Mouse (Mus musculus) neural tube, embryonic 15.5 days (tissue): Measurements from ENCODE around the gene Dnajb1. TPM values are rescaled to one million over a fixed set of nuclear protein-coding genes. Genes with fewer than 3 reads are reported as not detected.
"Not testable (repeated sequence)": the region's sequence is repeated elsewhere in the genome, so short reads cannot be mapped to it uniquely, and the experiment has no call there.

Experiments used
- ATAC-seq: fragments of 200-750 bp; cut with Nextera tagmentation; 2 replicates; pipeline ENCODE4 v1.8.0; 2017; ENCODE audit warnings: mild to moderate bottlenecking, moderate TSS enrichment, moderate library complexity; ENCODE audit not compliant: low FRiP score
- H3K27ac ChIP-seq: fragments of 300-500 bp; sonication (generic); replicated peaks from 2 replicates; pipeline ENCODE4 v1.5.1; 2015; ENCODE audit warnings: mild to moderate bottlenecking, inconsistent platforms
- H3K27me3 ChIP-seq: fragments of 300-500 bp; sonication (generic); replicated peaks from 2 replicates; pipeline ENCODE4 v1.6.1; 2015; ENCODE audit warnings: inconsistent platforms
- H3K36me3 ChIP-seq: fragments of 300-500 bp; sonication (generic); 2 replicates; pipeline ENCODE4 v1.6.1; 2015; ENCODE audit warnings: inconsistent platforms
- H3K4me1 ChIP-seq: fragments of 300-500 bp; sonication (generic); 2 replicates; pipeline ENCODE4 v1.6.1; 2015; ENCODE audit warnings: inconsistent platforms
- H3K4me2 ChIP-seq: fragments of 300-500 bp; sonication (generic); 2 replicates; pipeline ENCODE4 v1.6.1; 2015; ENCODE audit warnings: inconsistent platforms, mild to moderate bottlenecking, moderate library complexity
- H3K4me3 ChIP-seq: fragments of 300-500 bp; sonication (generic); replicated peaks from 2 replicates; pipeline ENCODE4 v1.5.1; 2015; ENCODE audit warnings: mild to moderate bottlenecking, inconsistent platforms
- H3K9ac ChIP-seq: fragments of 300-500 bp; sonication (generic); replicated peaks from 2 replicates; pipeline ENCODE4 v1.6.1; 2015; ENCODE audit warnings: mild to moderate bottlenecking, inconsistent platforms
- H3K9me3 ChIP-seq: fragments of 300-500 bp; sonication (generic); replicated peaks from 2 replicates; pipeline ENCODE4 v1.6.1; 2016; ENCODE audit warnings: inconsistent platforms
- WGBS: fragments of 180-500 bp; shearing (Covaris S2); methylation state at CpG from one replicate; pipeline ENCODE4 v1.1.7; 2015; ENCODE audit warnings: mixed read lengths; 5-methylcytosine and 5-hydroxymethylcytosine counted together
- polyA plus RNA-seq: library from polyadenylated mRNA; unstranded; fragments of >200 nt; fragmentation: Nextera tagmentation; extraction: Ambion mirVana; gene quantifications from 2 replicates; pipeline ENCODE4 v1.2.1, GENCODE M21; 2015

Gene Dnajb1
- polyA plus RNA-seq, 1 experiment from 2014 or later = 57.9 TPM

GRCm38 (mm10) chr8:83595050-83595345, 13.0 kb upstream of the Dnajb1 start:
- H3K9me3 ChIP-seq, ATAC-seq, H3K36me3 ChIP-seq, H3K27me3 ChIP-seq: not testable (repeated sequence)
- WGBS = 59% methylated on average over 3 of the region's 3 CpGs
- H3K27ac ChIP-seq = peak overlapping the region; percentile 91
- H3K9ac ChIP-seq = peak overlapping the region; percentile 46
- peak overlapping the region; percentile 76 for H3K4me3 ChIP-seq
- peak overlapping the region; percentile 56 for H3K4me2 ChIP-seq
- H3K4me1 ChIP-seq = peaks cover 35% of the 10 kb centered on the region

DNA sequence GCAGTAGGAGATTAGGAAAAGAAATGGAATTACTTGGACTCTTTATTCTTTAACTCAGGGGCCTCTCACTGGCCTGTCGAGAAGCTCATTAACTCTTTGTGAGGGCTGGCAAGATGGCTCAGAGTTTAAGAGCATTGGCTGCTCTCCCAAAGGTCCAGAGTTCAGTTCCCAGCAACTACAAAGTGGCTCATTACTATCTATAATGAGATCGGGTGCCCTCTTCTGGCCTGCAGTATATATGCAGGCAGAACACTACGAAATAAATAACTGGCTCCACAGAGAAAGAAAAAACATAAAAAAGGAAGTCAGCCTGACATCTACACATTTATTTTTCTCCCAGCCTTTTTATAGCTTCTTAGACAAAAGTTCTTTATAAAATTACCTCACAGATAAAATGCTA, 11.6 kb upstream of the Dnajb1 start:
- Histone ChIP-seq H3K9me3 (no peaks in the 10 kb centered on the region), H3K27ac (peak overlapping the region; percentile 24; the same call in 1 of the 2 replicates), H3K27me3 (no peaks in the 10 kb centered on the region), H3K4me2 (no peak overlapping the region), H3K9ac (no peak overlapping the region), H3K4me3 (no peak overlapping the region), H3K4me1 (peaks cover 22% of the 10 kb centered on the region), H3K36me3 (no peaks in the 10 kb centered on the region)
- ATAC-seq = no peak
- 22% methylated on average over 3 of the region's 3 CpGs for WGBS

- Histone ChIP-seq H3K4me2 (no peak overlapping the region), H3K36me3 (no peaks in the 10 kb centered on the region), H3K9ac (no peak overlapping the region), H3K4me1 (peaks cover 6% of the 10 kb centered on the region), H3K27ac (no peak overlapping the region), H3K4me3 (no peak overlapping the region), H3K9me3 (no peaks in the 10 kb centered on the region), H3K27me3 (no peaks in the 10 kb centered on the region)
- no peak for ATAC-seq
- 0% methylated on average over 1 of the region's 1 CpGs for WGBS
Observed at GRCm38 (mm10) chr8:83598146-83598545, 9.8 kb upstream of the Dnajb1 start.

DNA sequence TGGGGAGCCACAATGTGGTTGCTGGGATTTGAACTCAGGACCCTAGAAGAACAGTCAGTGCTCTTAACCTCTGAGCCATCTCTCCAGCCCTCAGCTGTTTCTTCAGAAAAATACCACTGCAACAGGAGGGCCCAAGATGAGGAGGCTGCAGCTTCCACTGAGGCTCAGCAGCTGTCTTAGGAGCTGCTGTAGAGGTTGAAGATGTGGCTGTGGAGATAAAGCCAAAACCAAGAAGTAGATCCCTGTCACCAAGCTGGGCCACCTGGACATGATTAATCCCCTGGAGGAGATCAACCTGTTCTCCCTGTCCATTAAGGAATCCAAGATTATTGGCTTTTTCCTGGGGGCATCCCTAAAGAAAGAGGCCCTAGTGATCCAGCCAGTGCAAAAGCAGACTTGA, 8.2 kb upstream of the Dnajb1 start:
- no peak for ATAC-seq
- no peak overlapping the region for H3K4me3 ChIP-seq
- H3K36me3 ChIP-seq = no peaks in the 10 kb centered on the region
- no peak overlapping the region for H3K9ac ChIP-seq
- H3K27ac ChIP-seq = no peak overlapping the region
- H3K4me2 ChIP-seq = no peak overlapping the region
- H3K9me3 ChIP-seq = no peaks in the 10 kb centered on the region
- H3K27me3 ChIP-seq = no peaks in the 10 kb centered on the region
- 0 out of 2 replicates have a peak, but pooled peaks cover 2% of the 10 kb centered on the region for H3K4me1 ChIP-seq

DNA sequence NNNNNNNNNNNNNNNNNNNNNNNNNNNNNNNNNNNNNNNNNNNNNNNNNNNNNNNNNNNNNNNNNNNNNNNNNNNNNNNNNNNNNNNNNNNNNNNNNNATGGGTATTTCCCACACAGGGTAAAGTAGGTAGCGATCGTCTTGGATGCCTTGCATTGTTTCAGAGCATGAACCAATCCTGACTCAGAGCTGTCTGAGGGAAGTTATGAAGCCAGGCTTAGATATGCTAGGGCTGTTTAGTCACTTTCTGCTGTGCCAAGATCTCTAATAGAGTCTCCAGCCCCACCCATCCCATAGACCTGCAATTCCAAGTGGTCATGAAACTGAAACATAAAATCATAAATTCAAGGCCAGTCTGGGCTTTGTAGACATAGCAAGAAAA, 5.4 kb upstream of the Dnajb1 start:
- Histone ChIP-seq H3K9me3 (no peaks in the 10 kb centered on the region), H3K9ac (no peak overlapping the region), H3K27ac (no peak overlapping the region), H3K4me2 (no peak overlapping the region), H3K4me1 (peaks cover 7% of the 10 kb centered on the region), H3K4me3 (no peak overlapping the region), H3K36me3 (no peaks in the 10 kb centered on the region), H3K27me3 (no peaks in the 10 kb centered on the region)
- ATAC-seq = no peak
- 78% methylated on average over 2 of the region's 2 CpGs for WGBS

DNA sequence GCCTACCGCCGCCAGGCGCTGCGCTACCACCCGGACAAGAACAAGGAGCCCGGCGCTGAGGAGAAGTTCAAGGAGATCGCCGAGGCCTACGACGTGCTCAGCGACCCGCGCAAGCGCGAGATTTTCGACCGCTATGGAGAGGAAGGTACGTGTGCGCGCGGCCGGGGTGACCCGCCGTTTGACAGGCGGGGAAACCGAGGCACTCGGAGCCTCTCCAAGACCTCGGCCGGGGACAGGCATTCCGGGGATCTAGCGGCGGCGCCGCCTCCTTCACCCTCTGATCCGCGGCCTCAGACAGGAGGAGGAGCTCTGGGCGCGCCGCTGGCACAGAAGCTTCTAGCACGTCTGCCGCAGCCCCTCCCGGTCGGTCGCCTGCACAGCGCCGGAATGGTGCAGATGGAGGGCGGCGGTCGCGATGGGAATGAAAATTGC, 421 bp downstream of the Dnajb1 start:
- H3K27me3 ChIP-seq = no peaks in the 10 kb centered on the region
- H3K36me3 ChIP-seq = peaks cover 34% of the 10 kb centered on the region
- peak overlapping the region; percentile 83 for H3K4me2 ChIP-seq
- peak overlapping the region; percentile 66 for H3K9ac ChIP-seq
- no peaks in the 10 kb centered on the region for H3K9me3 ChIP-seq
- peak overlapping the region; percentile 97 for H3K27ac ChIP-seq
- H3K4me1 ChIP-seq = peaks cover 31% of the 10 kb centered on the region
- peak overlapping the region; percentile 78 for H3K4me3 ChIP-seq
- ATAC-seq = peak; percentile 82
- under 1% methylated on average over 51 of the region's 51 CpGs for WGBS

DNA sequence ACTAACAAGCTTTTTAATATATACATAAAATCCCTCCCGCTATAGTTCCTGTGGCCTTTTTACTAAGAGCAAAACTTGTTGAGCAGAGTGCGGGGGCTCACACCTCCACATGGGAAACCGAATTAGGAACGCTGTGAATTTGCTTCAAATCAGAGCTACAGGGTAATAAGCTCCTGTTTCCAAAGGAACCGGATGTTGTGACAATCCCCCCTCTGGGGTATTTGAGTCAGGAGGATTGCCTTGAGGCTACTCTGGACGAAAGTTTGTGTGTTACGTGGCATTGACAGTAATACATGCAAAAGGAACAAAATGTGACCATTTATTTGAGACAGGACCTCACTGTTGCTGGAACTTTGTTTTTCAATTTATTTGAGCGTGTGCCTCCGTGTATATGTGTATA, 1.1 kb downstream of the Dnajb1 start:
- ATAC-seq = no peak
- Histone ChIP-seq H3K4me1 (peaks cover 31% of the 10 kb centered on the region), H3K27ac (peak overlapping the region; percentile 97), H3K4me2 (peak overlapping the region; percentile 83), H3K9ac (peak overlapping the region; percentile 66), H3K4me3 (peak overlapping the region; percentile 78), H3K27me3 (no peaks in the 10 kb centered on the region), H3K36me3 (peaks cover 41% of the 10 kb centered on the region), H3K9me3 (no peaks in the 10 kb centered on the region)
- WGBS = 32% methylated on average over 9 of the region's 9 CpGs

DNA sequence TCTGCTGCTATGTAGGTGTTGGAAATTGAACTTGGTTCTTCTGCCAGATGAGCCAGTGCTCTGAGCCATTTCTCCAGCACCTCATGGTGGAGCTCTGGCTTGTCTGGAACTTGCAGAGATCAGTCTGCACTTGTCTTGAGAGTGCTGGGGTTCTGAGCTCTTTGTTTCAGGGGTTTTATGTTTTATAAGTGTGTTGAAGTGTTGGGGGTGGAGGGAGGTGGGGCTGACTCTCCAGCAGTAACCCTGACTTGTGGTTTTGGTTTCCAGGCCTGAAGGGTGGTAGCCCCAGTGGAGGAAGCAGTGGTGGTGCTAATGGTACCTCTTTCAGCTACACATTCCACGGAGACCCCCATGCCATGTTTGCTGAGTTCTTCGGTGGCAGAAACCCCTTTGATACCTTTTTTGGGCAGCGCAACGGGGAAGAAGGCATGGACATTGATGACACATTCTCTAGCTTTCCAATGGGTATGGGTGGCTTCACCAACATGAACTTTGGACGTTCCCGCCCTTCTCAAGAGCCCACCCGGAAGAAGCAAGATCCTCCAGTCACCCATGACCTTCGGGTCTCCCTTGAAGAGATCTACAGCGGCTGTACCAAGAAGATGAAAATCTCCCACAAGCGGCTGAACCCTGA, 1.7 kb downstream of the Dnajb1 start:
- ATAC-seq = no peak
- Histone ChIP-seq H3K4me2 (peak overlapping the region; percentile 83), H3K4me3 (peak overlapping the region; percentile 78), H3K9ac (peak overlapping the region; percentile 66; the same call in 1 of the 2 replicates), H3K27me3 (no peaks in the 10 kb centered on the region), H3K36me3 (peaks cover 44% of the 10 kb centered on the region), H3K4me1 (peaks cover 31% of the 10 kb centered on the region), H3K27ac (peak overlapping the region; percentile 97; the same call in 1 of the 2 replicates), H3K9me3 (no peaks in the 10 kb centered on the region)
- WGBS = 94% methylated on average over 10 of the region's 10 CpGs

- no peak for ATAC-seq
- 91% methylated on average over 4 of the region's 4 CpGs for WGBS
- H3K9me3 ChIP-seq = no peaks in the 10 kb centered on the region
- no peak overlapping the region for H3K27ac ChIP-seq
- no peak overlapping the region for H3K9ac ChIP-seq
- no peak overlapping the region for H3K4me2 ChIP-seq
- peaks cover 44% of the 10 kb centered on the region for H3K36me3 ChIP-seq
- no peak overlapping the region for H3K4me3 ChIP-seq
- no peaks in the 10 kb centered on the region for H3K27me3 ChIP-seq
- H3K4me1 ChIP-seq = peaks cover 29% of the 10 kb centered on the region
Observed at GRCm38 (mm10) chr8:83611921-83612320, 3.9 kb downstream of the Dnajb1 start.

GRCm38 (mm10) chr8:83613695-83614094, 5.7 kb downstream of the Dnajb1 start:
- Histone ChIP-seq H3K9ac (no peak overlapping the region), H3K4me1 (peaks cover 24% of the 10 kb centered on the region), H3K9me3 (no peaks in the 10 kb centered on the region), H3K4me2 (no peak overlapping the region), H3K27ac (no peak overlapping the region), H3K27me3 (no peaks in the 10 kb centered on the region), H3K36me3 (peaks cover 44% of the 10 kb centered on the region), H3K4me3 (no peak overlapping the region)
- 98% methylated on average over 4 of the region's 4 CpGs for WGBS
- ATAC-seq = no peak

DNA sequence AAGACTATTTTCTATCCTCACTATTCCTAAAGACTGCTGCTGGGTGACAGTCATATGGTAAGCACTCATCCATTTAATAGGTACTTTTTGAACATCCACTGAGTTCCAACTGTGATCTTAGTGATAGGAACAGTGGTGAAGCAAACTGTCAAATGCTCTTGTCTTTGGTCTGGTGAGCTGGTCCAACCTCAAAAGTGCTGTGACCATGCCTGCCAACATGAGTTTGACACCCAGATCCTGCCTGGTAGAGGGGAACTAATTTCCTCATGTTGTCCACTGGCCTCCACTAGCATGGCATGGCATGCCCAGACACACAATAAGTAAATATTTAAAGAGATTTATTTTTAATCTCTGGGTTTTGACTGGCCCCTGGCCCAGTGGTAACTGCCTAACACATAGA, 8.6 kb downstream of the Dnajb1 start:
- no peak overlapping the region for H3K9ac ChIP-seq
- no peak for ATAC-seq

GRCm38 (mm10) chr8:83617111-83617510, 9.1 kb downstream of the Dnajb1 start:
- Histone ChIP-seq H3K4me1 (0 out of 2 replicates have a peak, but pooled peaks cover 5% of the 10 kb centered on the region), H3K9me3 (no peaks in the 10 kb centered on the region), H3K27ac (no peak overlapping the region), H3K4me2 (no peak overlapping the region), H3K36me3 (peaks cover 22% of the 10 kb centered on the region), H3K9ac (no peak overlapping the region), H3K27me3 (no peaks in the 10 kb centered on the region), H3K4me3 (no peak overlapping the region)
- no peak for ATAC-seq
- 94% methylated on average over 2 of the region's 2 CpGs for WGBS

More for the DNA sequence above, 8.6 kb downstream of the Dnajb1 start:
- peaks cover 27% of the 10 kb centered on the region for H3K36me3 ChIP-seq
- H3K4me2 ChIP-seq = no peak overlapping the region
- H3K27ac ChIP-seq = no peak overlapping the region
- 0 out of 2 replicates have a peak, but pooled peaks cover under 1% of the 10 kb centered on the region for H3K4me1 ChIP-seq
- no peaks in the 10 kb centered on the region for H3K9me3 ChIP-seq
- H3K27me3 ChIP-seq = no peaks in the 10 kb centered on the region
- H3K4me3 ChIP-seq = no peak overlapping the region
